Mouse (Mus musculus) olfactory bulb, adult 2 months (tissue): Measurements from ENCODE around the gene Gm13283. TPM values are rescaled to one million over a fixed set of nuclear protein-coding genes. Genes with fewer than 3 reads are reported as not detected.
"Not testable (repeated sequence)": the region's sequence is repeated elsewhere in the genome, so short reads cannot be mapped to it uniquely, and the experiment has no call there.

Experiments
- H3K27ac ChIP-seq: fragments of 200-500 bp; 2 replicates; pipeline ENCODE4 v1.5.1; 2012; ENCODE audit warnings: low read depth, low read length; ENCODE audit not compliant: insufficient read depth
- H3K4me1 ChIP-seq: fragments of 200-500 bp; 2 replicates; pipeline ENCODE4 v1.6.1; 2012; ENCODE audit warnings: low read length; ENCODE audit not compliant: control insufficient read depth, insufficient read depth
- H3K4me3 ChIP-seq: fragments of 200-500 bp; 2 replicates; pipeline ENCODE4 v1.5.1; 2012; ENCODE audit warnings: mild to moderate bottlenecking, low read depth, low read length, moderate library complexity; ENCODE audit not compliant: insufficient read depth
- CTCF ChIP-seq: fragments of 200-500 bp; IDR thresholded peaks from 2 replicates; pipeline ENCODE4 v1.5.1; 2012; ENCODE audit warnings: low read depth, mild to moderate bottlenecking, low read length, moderate library complexity; ENCODE audit not compliant: insufficient read depth
- POLR2A ChIP-seq: fragments of 200-500 bp; IDR thresholded peaks from 2 replicates; pipeline ENCODE4 v1.6.1; 2012; ENCODE audit warnings: mild to moderate bottlenecking, low read depth, low read length, moderate library complexity; ENCODE audit not compliant: insufficient read depth
- WGBS: fragments of 180-500 bp; shearing (Covaris S2); methylation state at CpG from one replicate; pipeline ENCODE4 v1.1.7; 2018; 5-methylcytosine and 5-hydroxymethylcytosine counted together
- polyA plus RNA-seq: library from polyadenylated mRNA; stranded (reverse); fragments of >200 nt; gene quantifications from 2 replicates; pipeline ENCODE4 v1.2.4, GENCODE M21; 2012; ENCODE audit warnings: low replicate concordance; ENCODE audit not compliant: missing spikeins, insufficient read depth, insufficient read length

Gm13283 gene
- polyA plus RNA-seq, 1 experiment = not detected

DNA sequence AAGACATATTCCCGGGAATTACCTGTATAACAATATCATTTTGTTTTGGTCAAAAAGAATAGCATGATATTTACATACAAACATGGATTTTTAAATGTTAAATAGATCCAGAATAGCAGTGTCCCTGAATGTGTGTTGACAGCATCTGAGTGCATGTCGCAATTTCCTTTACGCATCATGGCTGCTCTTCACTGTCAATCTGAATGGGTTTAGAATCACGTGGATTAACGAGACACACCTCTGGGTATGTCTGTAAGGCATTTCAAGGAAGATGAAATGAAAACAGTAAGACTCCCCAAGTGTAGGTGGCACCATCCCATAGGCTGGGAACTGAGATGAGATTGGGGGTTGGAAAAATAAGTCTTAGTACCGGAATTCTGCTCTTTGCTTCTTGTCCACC lies 20.9 kb upstream of the Gm13283 start:
- Histone ChIP-seq H3K4me1 (no peaks in the 10 kb centered on the region), H3K27ac (no peak overlapping the region), H3K4me3 (no peak overlapping the region)
- TF ChIP-seq POLR2A = no peak
- no peak for TF ChIP-seq CTCF
- WGBS = 89% methylated on average over 6 of the region's 6 CpGs

DNA sequence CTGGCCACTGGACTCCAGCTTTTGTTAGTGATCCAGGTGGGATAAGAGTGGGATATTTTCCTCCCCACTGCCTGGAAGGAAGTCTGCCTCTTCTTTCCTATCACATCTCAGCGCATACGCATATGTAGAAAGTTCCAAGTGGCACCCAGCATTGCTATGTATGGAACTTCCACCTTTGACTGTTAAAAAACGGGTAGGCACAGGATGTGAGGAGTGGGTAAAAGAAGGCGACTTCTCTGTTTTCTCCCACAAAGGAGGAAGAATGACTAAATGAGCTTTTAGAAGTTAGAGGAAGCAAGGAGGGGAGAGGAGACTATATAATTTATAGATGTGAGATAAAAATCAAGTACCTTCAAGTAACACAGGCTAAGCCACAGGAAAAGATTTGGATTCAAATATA lies 18.5 kb upstream of the Gm13283 start:
- TF ChIP-seq POLR2A = no peak
- TF ChIP-seq CTCF = no peak
- WGBS = 94% methylated on average over 4 of the region's 4 CpGs
- H3K4me1 ChIP-seq = no peaks in the 10 kb centered on the region
- H3K27ac ChIP-seq = no peak overlapping the region
- H3K4me3 ChIP-seq = no peak overlapping the region

DNA sequence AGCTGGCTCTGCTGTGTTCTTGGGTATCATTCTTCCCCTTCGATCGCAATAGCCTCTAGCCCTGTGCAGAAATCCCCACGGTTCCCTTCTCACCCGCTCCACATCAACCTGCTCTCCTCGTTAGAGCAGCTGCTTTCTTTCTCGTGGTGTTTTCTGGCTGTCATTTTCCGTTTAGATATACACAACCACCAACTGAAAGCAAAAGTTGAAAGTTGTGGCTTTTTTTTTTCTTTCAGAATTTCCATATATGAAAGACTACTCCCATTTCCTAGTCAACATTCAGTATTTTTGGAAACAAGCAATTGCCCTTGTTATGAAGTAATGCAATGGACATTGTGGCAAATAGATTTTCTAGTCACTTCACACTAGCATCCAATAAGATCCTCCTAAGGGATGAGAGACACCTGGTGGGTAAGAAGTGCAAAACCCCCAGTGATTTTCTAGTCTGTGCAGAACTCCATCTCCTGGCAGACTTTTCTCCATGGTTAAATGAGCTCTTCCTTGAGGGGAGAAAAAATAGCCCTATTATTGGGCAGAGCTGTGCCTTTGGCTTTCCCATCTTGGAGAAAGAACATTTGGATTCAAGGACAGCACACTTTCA lies 17.0 kb upstream of the Gm13283 start:
- WGBS = 76% methylated on average over 7 of the region's 7 CpGs
- no peak for TF ChIP-seq POLR2A
- TF ChIP-seq CTCF = no peak
- no peaks in the 10 kb centered on the region for H3K4me1 ChIP-seq
- no peak overlapping the region for H3K4me3 ChIP-seq
- no peak overlapping the region for H3K27ac ChIP-seq

DNA sequence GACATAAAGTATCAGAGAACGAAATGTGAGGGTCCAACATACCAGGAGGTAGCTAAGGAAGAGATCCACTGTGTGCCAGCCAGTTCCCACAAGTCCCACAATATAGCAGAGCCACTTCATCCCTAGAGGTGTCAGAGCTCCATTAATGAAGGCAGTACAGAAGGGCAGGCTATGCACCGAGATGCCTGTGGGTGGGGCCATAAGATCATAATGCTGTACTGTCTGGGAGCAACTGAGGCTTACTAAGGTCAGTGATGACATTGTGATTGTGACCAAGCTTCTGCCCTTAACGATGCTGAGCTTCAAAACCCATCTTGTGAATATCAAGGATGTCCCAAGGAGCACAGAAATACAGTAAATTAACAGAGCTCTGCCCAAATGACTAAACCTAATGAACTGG lies 15.7 kb upstream of the Gm13283 start:
- 61% methylated on average over 3 of the region's 3 CpGs for WGBS
- no peaks in the 10 kb centered on the region for H3K4me1 ChIP-seq
- TF ChIP-seq CTCF (no peak), POLR2A (no peak)

GRCm38 (mm10) chr4:88749926-88750325 lies 10.0 kb upstream of the Gm13283 start:
- Histone ChIP-seq H3K4me1 (no peaks in the 10 kb centered on the region), H3K4me3 (no peak overlapping the region), H3K27ac (no peak overlapping the region)
- 74% methylated on average over 6 of the region's 6 CpGs for WGBS
- TF ChIP-seq POLR2A (no peak), CTCF (no peak)

More for the DNA sequence above, 15.7 kb upstream of the Gm13283 start:
- H3K4me3 ChIP-seq = no peak overlapping the region
- no peak overlapping the region for H3K27ac ChIP-seq

DNA sequence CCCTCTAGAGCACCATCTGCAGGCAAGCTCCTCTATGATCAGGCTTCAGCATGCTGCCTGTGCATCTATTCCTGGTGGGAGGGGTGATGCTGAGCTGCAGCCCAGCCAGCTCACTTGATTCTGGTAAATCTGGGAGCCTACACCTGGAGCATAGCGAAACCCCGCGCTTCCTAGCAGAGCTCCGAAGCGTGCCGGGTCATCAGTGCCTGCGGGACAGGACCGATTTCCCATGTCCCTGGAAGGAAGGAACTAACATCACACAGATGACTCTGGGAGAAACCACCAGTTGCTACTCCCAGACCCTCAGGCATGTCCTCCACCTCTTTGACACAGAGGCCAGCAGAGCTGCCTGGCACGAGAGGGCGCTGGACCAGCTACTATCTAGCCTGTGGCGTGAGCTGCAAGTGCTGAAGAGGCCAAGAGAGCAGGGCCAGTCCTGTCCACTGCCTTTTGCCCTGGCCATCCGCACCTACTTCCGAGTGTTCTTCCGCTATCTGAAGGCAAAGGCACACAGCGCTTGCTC lies 5.0 kb upstream of the Gm13283 start, which contains the start of gene Gm13271:
Gene Gm13271, plus strand, starts transcription at position 51 of the 523 bp plus-strand sequence.
- not testable (repeated sequence) for H3K4me1 ChIP-seq, H3K27ac ChIP-seq, H3K4me3 ChIP-seq
- WGBS = 80% methylated on average over 15 of the region's 15 CpGs

DNA sequence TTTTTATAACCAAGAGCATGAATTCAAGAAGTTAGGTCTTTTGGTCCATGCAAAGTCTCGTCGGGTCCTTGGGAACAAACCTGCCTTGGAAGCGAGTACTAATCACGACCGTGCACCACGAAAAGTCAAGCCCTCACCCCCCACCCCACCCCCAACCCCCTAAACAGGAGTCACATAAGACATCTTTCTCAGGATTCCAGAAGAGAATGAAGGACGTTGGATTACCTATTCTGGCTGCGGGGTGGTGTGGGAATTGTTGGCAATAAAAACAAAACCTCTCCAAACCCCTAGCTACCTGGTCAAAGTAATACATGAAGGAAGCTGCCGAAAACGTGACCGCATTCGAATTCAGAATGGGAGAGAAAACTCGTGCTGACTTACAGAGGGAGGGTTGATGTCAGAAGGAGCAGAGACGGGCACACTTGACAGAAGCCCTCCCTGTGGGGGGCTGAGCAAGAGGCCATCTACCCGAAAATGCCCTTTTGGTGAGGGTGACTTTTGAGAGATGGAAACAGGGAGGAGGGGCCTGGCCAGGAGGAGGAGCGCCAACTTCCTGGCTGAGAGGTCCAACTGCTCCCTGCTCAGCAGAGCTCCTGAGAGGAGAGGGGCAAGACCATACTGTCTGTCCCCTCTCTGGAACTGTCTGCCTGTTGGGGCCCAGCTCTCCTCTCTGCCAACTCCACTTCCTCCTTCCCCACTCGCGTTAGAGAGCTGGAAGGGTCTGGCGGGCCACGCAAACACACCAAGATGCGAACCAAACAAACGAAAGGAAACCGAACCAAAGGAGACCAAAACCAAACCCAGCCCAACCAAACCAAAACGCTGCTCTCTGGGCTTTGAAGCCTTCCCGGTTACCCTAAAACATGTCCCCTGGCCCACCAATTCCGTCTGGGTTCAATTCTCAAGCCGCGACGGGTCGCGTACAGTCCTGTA lies 3.1 kb upstream of the Gm13283 start:
- 10% methylated on average over 29 of the region's 31 CpGs for WGBS
- peak overlapping the region; percentile 4; the same call in 1 of the 2 replicates for H3K27ac ChIP-seq

DNA sequence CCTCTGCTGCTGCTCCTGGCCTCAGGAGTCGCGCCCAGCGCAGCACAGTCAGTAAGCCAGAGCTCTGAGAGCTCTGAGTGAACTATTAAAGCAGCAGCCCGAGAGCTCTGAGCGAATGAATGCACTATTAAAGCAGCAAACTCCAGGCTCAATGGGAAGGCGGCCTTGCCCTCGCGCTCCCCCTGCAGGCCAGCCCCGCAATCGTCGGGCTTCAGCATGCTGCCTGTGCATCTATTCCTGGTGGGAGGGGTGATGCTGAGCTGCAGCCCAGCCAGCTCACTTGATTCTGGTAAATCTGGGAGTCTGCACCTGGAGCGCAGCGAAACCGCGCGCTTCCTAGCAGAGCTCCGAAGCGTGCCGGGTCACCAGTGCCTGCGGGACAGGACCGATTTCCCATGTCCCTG lies 2.3 kb upstream of the Gm13283 start:
- under 1% methylated on average over 19 of the region's 21 CpGs for WGBS
- TF ChIP-seq CTCF = peak; percentile 55
- H3K4me3 ChIP-seq = peak overlapping the region; percentile 43
- H3K4me1 ChIP-seq, H3K27ac ChIP-seq: not testable (repeated sequence)

More for the DNA sequence above, 3.1 kb upstream of the Gm13283 start:
- peak overlapping the region; percentile 43 for H3K4me3 ChIP-seq
- not testable (repeated sequence) for H3K4me1 ChIP-seq

DNA sequence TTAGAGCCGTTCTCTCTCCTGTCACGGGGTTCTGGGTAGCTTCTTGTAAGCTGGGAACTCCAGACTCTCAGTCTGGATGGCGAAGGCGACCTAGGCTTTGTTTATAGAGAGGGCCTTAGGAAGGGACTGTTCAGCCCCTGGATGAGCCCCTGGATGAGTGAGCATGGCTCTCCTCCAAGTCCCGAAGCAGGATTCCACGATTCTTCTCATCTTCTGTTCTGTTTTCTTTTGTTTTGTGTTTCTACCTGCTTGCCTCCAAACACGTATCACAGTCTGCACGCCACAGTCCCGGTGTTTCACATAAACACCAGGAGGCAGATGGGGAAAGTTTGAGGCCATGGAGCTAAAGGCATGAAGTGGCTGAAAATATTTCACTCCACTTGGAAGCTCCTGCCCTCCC lies 1.2 kb upstream of the Gm13283 start:
- not testable (repeated sequence) for H3K4me1 ChIP-seq, H3K4me3 ChIP-seq, H3K27ac ChIP-seq
- 88% methylated on average over 9 of the region's 9 CpGs for WGBS

GRCm38 (mm10) chr4:88760431-88760830 lies 512 bp downstream of the Gm13283 start:
- H3K4me1 ChIP-seq, H3K27ac ChIP-seq: not testable (repeated sequence)
- peak overlapping the region; percentile 40 for H3K4me3 ChIP-seq
- under 1% methylated on average over 23 of the region's 28 CpGs for WGBS

GRCm38 (mm10) chr4:88761776-88762175 lies 1.9 kb downstream of the Gm13283 start:
- H3K27ac ChIP-seq, H3K4me3 ChIP-seq, H3K4me1 ChIP-seq: not testable (repeated sequence)
- WGBS = 84% methylated on average over 6 of the region's 8 CpGs

DNA sequence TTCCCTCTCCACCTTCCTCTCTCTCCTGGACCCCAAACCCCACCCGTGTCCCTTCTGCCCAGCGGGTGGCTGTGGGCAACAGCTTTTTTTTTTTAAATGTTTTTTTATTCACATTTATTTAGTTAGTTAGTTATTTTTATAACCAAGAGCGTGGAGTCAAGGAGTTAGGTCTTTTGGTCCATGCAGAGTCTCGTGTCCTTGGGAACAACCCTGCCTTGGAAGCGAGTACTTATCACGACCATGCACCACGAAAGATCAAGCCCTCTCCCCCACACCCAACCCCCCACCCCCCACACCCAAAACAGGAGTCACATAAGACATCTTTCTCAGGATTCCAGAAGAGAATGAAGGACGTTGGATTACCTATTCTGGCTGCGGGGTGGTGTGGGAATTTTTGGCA lies 2.4 kb downstream of the Gm13283 start:
- not testable (repeated sequence) for H3K4me1 ChIP-seq, H3K27ac ChIP-seq, H3K4me3 ChIP-seq
- WGBS = 72% methylated on average over 9 of the region's 9 CpGs

DNA sequence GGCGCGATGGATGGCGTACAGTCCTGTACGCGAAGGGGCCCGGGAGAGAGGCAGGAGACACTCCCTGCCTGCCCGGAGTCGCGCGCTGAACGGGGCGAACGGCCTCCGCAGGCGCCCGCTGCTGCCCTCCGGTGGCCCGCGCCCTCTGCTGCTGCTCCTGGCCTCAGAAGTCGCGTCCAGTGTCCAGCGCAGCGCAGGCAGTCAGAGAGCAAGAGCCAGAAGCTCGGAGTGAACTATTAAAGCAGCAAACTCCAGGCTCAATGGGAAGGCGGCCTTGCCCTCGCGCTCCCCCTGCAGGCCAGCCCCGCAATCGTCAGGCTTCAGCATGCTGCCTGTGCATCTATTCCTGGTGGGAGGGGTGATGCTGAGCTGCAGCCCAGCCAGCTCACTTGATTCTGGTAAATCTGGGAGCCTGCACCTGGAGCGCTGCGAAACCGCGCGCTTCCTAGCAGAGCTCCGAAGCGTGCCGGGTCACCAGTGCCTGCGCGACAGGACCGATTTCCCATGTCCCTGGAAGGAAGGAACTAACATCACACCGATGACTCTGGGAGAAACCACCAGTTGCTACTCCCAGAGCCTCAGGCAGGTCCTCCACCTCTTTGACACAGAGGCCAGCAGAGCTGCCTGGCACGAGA lies 3.6 kb downstream of the Gm13283 start:
- not testable (repeated sequence) for H3K4me1 ChIP-seq, H3K27ac ChIP-seq
- peak overlapping the region; percentile 44 for H3K4me3 ChIP-seq
- whole genome bisulfite sequencing = 3% methylated on average over 42 of the region's 42 CpGs
